ENCODE assay signal across 7 mouse cellular contexts in the genomic region with DNA sequence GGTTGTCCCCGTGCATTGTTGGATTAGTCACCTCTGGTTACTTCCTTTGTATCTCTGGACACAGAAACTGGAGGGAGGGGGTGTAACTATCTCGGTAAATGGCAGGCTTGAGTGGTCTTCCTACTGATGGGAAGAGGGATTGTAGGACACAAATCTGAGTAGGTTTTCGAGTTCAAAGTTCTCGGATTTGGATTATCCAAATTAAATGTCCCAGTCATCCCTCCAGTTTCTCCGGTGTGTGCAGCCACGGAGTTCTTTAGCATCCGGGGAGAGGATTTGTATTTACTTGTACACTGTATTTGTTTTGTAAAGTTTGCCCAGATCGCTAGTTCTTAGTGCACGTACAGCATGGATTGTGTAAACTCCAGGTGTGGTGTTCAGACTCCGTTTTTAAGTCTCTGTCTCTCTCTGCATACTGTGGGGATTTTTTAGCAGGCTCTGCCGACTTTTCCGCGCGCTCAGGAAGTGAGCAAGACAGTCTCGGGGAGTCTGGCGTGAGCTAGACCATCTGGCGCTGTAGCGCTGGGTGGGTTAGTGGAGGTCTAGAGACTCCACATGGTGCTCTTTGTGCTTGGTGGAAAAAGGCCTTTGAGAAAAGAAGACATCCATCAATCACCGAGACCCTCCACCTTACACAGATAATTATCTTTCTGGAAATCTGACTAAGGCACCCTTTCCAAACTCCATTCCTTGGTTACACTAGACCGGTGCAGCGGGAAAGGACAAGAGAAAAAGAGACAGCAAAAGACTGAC. TPM values are rescaled to one million over a fixed set of nuclear protein-coding genes. Genes with fewer than 3 reads are reported as not detected.
DNase-seq lines count a peak whose midpoint lies in the region; ATAC-seq and TF ChIP-seq lines count a peak whose summit lies in the region.

No protein-coding gene starts in this region.

- dilution Hi-C loops in CH12.LX (cut with MboI; ENCODE audit: extremely low pct_ligation_motif_present, extremely low pct_unique_long_range_greater_than_20kb, low sequenced_read_pairs), result no loop called here

- TF ChIP-seq CTCF in CH12.LX (conservative IDR thresholded peaks at IDR 0.05 in 1 of 2, IDR thresholded peaks at IDR 0.05 in 1 of 2; ENCODE audit: low read depth in 2 of 2, low read length in 2 of 2), result no peak

- no peak for TF ChIP-seq EP300 in CH12.LX (IDR thresholded peaks at IDR 0.05; ENCODE audit: low read length)

- H3K9me3 ChIP-seq in CH12.LX (replicated peaks; ENCODE audit: low read length), result no peaks in the 10 kb centered on the region
- H3K9me3 ChIP-seq in forebrain, embryonic 10.5 days, result no peaks in the 10 kb centered on the region
- H3K9me3 ChIP-seq in hindbrain, embryonic 15.5 days, result no peaks in the 10 kb centered on the region
- H3K9me3 ChIP-seq in limb, embryonic 14.5 days (ENCODE audit: control insufficient read depth, low read length), result no peaks in the 10 kb centered on the region
- no peaks in the 10 kb centered on the region for H3K9me3 ChIP-seq in neural tube, embryonic 11.5 days (ENCODE audit: control insufficient read depth, low read length)

- peak overlapping the region in 1 of 3 experiments; percentile 43 for H3K4me3 ChIP-seq in CH12.LX (replicated peaks in 1 of 3; ENCODE audit: low read depth in 2 of 3, low read length in 2 of 3, poor library complexity in 1 of 3)
- peak overlapping the region; percentile 68 for H3K4me3 ChIP-seq in forebrain, embryonic 10.5 days
- peak overlapping the region; percentile 70 for H3K4me3 ChIP-seq in hindbrain, embryonic 15.5 days
- H3K4me3 ChIP-seq in limb, embryonic 14.5 days (replicated peaks; ENCODE audit: low read length), result peak overlapping the region; percentile 56
- peak overlapping the region; percentile 54 for H3K4me3 ChIP-seq in neural tube, embryonic 11.5 days (ENCODE audit: low read depth, low read length)

- H3K36me3 ChIP-seq in CH12.LX (replicated peaks in 1 of 2; ENCODE audit: control insufficient read depth in 1 of 2, insufficient read depth in 1 of 2, low read length in 1 of 2), result no peaks in the 10 kb centered on the region
- no peaks in the 10 kb centered on the region for H3K36me3 ChIP-seq in forebrain, embryonic 10.5 days (replicated peaks)
- no peaks in the 10 kb centered on the region for H3K36me3 ChIP-seq in hindbrain, embryonic 15.5 days
- H3K36me3 ChIP-seq in limb, embryonic 14.5 days (ENCODE audit: control insufficient read depth, insufficient read depth, low read length), result no peaks in the 10 kb centered on the region
- H3K36me3 ChIP-seq in neural tube, embryonic 11.5 days (ENCODE audit: control insufficient read depth, insufficient read depth, low read length), result no peaks in the 10 kb centered on the region

- in situ Hi-C loops in CH12.LX (cut with MboI; ENCODE audit: low pct_ligation_motif_present, low pct_unique_long_range_greater_than_20kb, low sequenced_read_pairs), result no loop called here

- WGBS in forebrain, embryonic 10.5 days, result under 1% methylated on average over 21 of the region's 21 CpGs
- WGBS in hindbrain, embryonic 15.5 days, result under 1% methylated on average over 21 of the region's 21 CpGs
- under 1% methylated on average over 21 of the region's 21 CpGs for WGBS in limb, embryonic 14.5 days
- WGBS in neural tube, embryonic 11.5 days, result under 1% methylated on average over 21 of the region's 21 CpGs

- DNase-seq in CH12.LX (ENCODE audit: extremely low read depth) (no peak), ES-CJ7 (ENCODE audit: low read depth, low spot score) (peak; percentile 33)
- peak; percentile 50 for DNase-seq in forebrain, embryonic 10.5 days (ENCODE audit: extremely low spot score, low spot score)
- DNase-seq in limb, embryonic 14.5 days (ENCODE audit: low spot score), result peak; percentile 22
- peak; percentile 60 for DNase-seq in neural tube, embryonic 11.5 days (ENCODE audit: low spot score)
- DNase-seq in urinary bladder, postnatal 10 days (ENCODE audit: low spot score), result no peak

- H3K79me2 ChIP-seq in CH12.LX (replicated peaks; ENCODE audit: control insufficient read depth, extremely low read depth, insufficient read depth, poor library complexity, severe bottlenecking), result no peaks in the 10 kb centered on the region

- H3K4me2 ChIP-seq in CH12.LX (ENCODE audit: insufficient read depth, low read depth, poor library complexity, severe bottlenecking), result 0 out of 2 replicates have a peak overlapping the region, but pooled peaks have one; percentile 26
- H3K4me2 ChIP-seq in hindbrain, embryonic 15.5 days, result peak overlapping the region; percentile 78
- H3K4me2 ChIP-seq in limb, embryonic 14.5 days (replicated peaks; ENCODE audit: low read depth, low read length, severe bottlenecking), result peak overlapping the region; percentile 88
- peak overlapping the region; percentile 72 for H3K4me2 ChIP-seq in neural tube, embryonic 11.5 days (ENCODE audit: low read depth)

- peaks cover 0 to 6% of the 10 kb centered on the region in 2 experiments; a peak in 2 of 4 replicates for H3K4me1 ChIP-seq in CH12.LX (ENCODE audit: control insufficient read depth in 1 of 2, insufficient read depth in 2 of 2)
- peaks cover 38% of the 10 kb centered on the region for H3K4me1 ChIP-seq in forebrain, embryonic 10.5 days
- H3K4me1 ChIP-seq in hindbrain, embryonic 15.5 days (replicated peaks), result peaks cover 24% of the 10 kb centered on the region
- peaks cover 12% of the 10 kb centered on the region for H3K4me1 ChIP-seq in limb, embryonic 14.5 days (ENCODE audit: control insufficient read depth, insufficient read depth, low read length)
- H3K4me1 ChIP-seq in neural tube, embryonic 11.5 days (ENCODE audit: control insufficient read depth, insufficient read depth, low read length), result peaks cover 11% of the 10 kb centered on the region; the same call in 1 of the 2 replicates

- 0 out of 2 replicates have a peak, but pooled peaks have one; percentile 0 for ATAC-seq in hindbrain, embryonic 15.5 days (ENCODE audit: low FRiP score, low read depth)
- ATAC-seq in limb, embryonic 14.5 days (ENCODE audit: low FRiP score, low read depth), result no peak
- ATAC-seq in neural tube, embryonic 11.5 days (ENCODE audit: insufficient read depth, low FRiP score, low TSS enrichment), result peak; percentile 29

- peaks cover 2% of the 10 kb centered on the region for H3K27me3 ChIP-seq in CH12.LX (replicated peaks)
- H3K27me3 ChIP-seq in forebrain, embryonic 10.5 days (ENCODE audit: poor library complexity, severe bottlenecking), result peaks cover 82% of the 10 kb centered on the region
- H3K27me3 ChIP-seq in hindbrain, embryonic 15.5 days, result peaks cover 40% of the 10 kb centered on the region
- H3K27me3 ChIP-seq in limb, embryonic 14.5 days (ENCODE audit: control insufficient read depth, insufficient read depth, low read length), result peaks cover 42% of the 10 kb centered on the region
- H3K27me3 ChIP-seq in neural tube, embryonic 11.5 days (ENCODE audit: control insufficient read depth, insufficient read depth, low read length), result 0 out of 2 replicates have a peak, but pooled peaks cover 4% of the 10 kb centered on the region

- TF ChIP-seq RAD21 in CH12.LX (IDR thresholded peaks at IDR 0.05; ENCODE audit: low read depth, low read length), result no peak

- H3K9ac ChIP-seq in CH12.LX (ENCODE audit: insufficient read depth, low read depth), result no peak overlapping the region
- peak overlapping the region; percentile 31; the same call in 1 of the 2 replicates for H3K9ac ChIP-seq in hindbrain, embryonic 15.5 days
- peak overlapping the region; percentile 34; the same call in 1 of the 2 replicates for H3K9ac ChIP-seq in limb, embryonic 14.5 days (ENCODE audit: low read depth, low read length, severe bottlenecking)
- peak overlapping the region; percentile 29 for H3K9ac ChIP-seq in neural tube, embryonic 11.5 days (ENCODE audit: low read length)

- TF ChIP-seq POLR2A in CH12.LX (IDR thresholded peaks at IDR 0.05; ENCODE audit: low read depth, low read length), result no peak
- TF ChIP-seq POLR2A in limb, embryonic 14.5 days (IDR thresholded peaks at IDR 0.05; ENCODE audit: borderline replicate concordance, extremely low read depth, insufficient read depth, insufficient read length), result no peak

- no peak overlapping the region for H3K27ac ChIP-seq in CH12.LX (ENCODE audit: insufficient read depth, low read depth)
- H3K27ac ChIP-seq in forebrain, embryonic 10.5 days, result peak overlapping the region; percentile 78
- H3K27ac ChIP-seq in hindbrain, embryonic 15.5 days (replicated peaks), result peak overlapping the region; percentile 44; the same call in 1 of the 2 replicates
- no peak overlapping the region; the same call in 1 of the 2 replicates for H3K27ac ChIP-seq in limb, embryonic 14.5 days (replicated peaks; ENCODE audit: low read depth, low read length)
- H3K27ac ChIP-seq in neural tube, embryonic 11.5 days (ENCODE audit: low read depth, low read length), result peak overlapping the region; percentile 34; the same call in 1 of the 2 replicates

TF ChIP-seq in CH12.LX, 34 proteins besides CTCF, POLR2A, EP300 and RAD21 (continues in another document):
- TF ChIP-seq GABPA (IDR thresholded peaks at IDR 0.05; ENCODE audit: insufficient replicate concordance, low read depth, low read length) (no peak), KAT2A (IDR thresholded peaks at IDR 0.05; ENCODE audit: insufficient replicate concordance, low read length) (no peak), NELFE (IDR thresholded peaks at IDR 0.05; ENCODE audit: low read depth, low read length) (no peak), PAX5 (IDR thresholded peaks at IDR 0.05; ENCODE audit: low read length) (no peak), ETS1 (conservative IDR thresholded peaks at IDR 0.05; ENCODE audit: low read depth, low read length) (no peak), HCFC1 (IDR thresholded peaks at IDR 0.05; ENCODE audit: low read depth, low read length) (no peak)

RNA-seq across cellular contexts. Expression of a gene that starts 1.0 kb away (rescaled TPM):
- total RNA-seq in CH12.LX (2012; rRNA removed) (not detected in 2 replicates), CH12.LX (2014; rRNA removed) (0.11 and 0.13 TPM in 2 replicates)
- polyA plus RNA-seq in CH12.LX (2012; ENCODE audit: insufficient read length, low read depth), result not detected in 2 replicates
- 1.8 TPM in 2 replicates for polyA plus RNA-seq in forebrain, embryonic 10.5 days (2016; fragmentation: Nextera tagmentation; extraction: Ambion mirVana)
- polyA plus RNA-seq in hindbrain, embryonic 15.5 days (2015; fragmentation: Nextera tagmentation; extraction: Ambion mirVana), result 5.6 and 6.6 TPM in 2 replicates
- polyA plus RNA-seq in limb, embryonic 14.5 days (2012; rRNA removed), result 6.1 and 9.0 TPM in 2 replicates
- polyA plus RNA-seq in limb, embryonic 14.5 days (2014; fragmentation: Nextera tagmentation; extraction: Ambion mirVana), result 2.6 and 3.1 TPM in 2 replicates
- polyA plus RNA-seq in neural tube, embryonic 11.5 days (2014; fragmentation: Nextera tagmentation; extraction: Ambion mirVana), result 4.6 and 5.0 TPM in 2 replicates

RNA-seq across cellular contexts. Expression of a gene that starts 40.5 kb away (rescaled TPM):
- total RNA-seq in CH12.LX (2012; rRNA removed), result 3.4 and 4.7 TPM in 2 replicates
- 7.0 and 7.3 TPM in 2 replicates for total RNA-seq in CH12.LX (2014; rRNA removed)
- polyA plus RNA-seq in CH12.LX (2012; ENCODE audit: insufficient read length, low read depth), result 9.2 and 10.4 TPM in 2 replicates
- 5.7 and 6.9 TPM in 2 replicates for polyA plus RNA-seq in forebrain, embryonic 10.5 days (2016; fragmentation: Nextera tagmentation; extraction: Ambion mirVana)
- 18.9 and 20.5 TPM in 2 replicates for polyA plus RNA-seq in hindbrain, embryonic 15.5 days (2015; fragmentation: Nextera tagmentation; extraction: Ambion mirVana)
- 8.3 and 9.0 TPM in 2 replicates for polyA plus RNA-seq in limb, embryonic 14.5 days (2012; rRNA removed)
- polyA plus RNA-seq in limb, embryonic 14.5 days (2014; fragmentation: Nextera tagmentation; extraction: Ambion mirVana), result 7.6 and 8.0 TPM in 2 replicates
- 7.4 and 7.9 TPM in 2 replicates for polyA plus RNA-seq in neural tube, embryonic 11.5 days (2014; fragmentation: Nextera tagmentation; extraction: Ambion mirVana)

Comparison
In these comparisons a context has a peak if more than half of its experiments do, and no peak if none do; other contexts are left out.
1. DNase-seq: peak in ES-CJ7 (single experiment), forebrain, embryonic 10.5 days (single experiment), limb, embryonic 14.5 days (single experiment) and neural tube, embryonic 11.5 days (single experiment); none in CH12.LX (single experiment) and urinary bladder, postnatal 10 days (single experiment).
2. H3K27ac ChIP-seq: peak in forebrain, embryonic 10.5 days (single experiment), hindbrain, embryonic 15.5 days (single experiment) and neural tube, embryonic 11.5 days (single experiment); none in CH12.LX (single experiment) and limb, embryonic 14.5 days (single experiment).
3. H3K4me2 ChIP-seq: peak in every context shown above with its lines; median percentile 88 in limb, embryonic 14.5 days; 78 in hindbrain, embryonic 15.5 days; 72 in neural tube, embryonic 11.5 days; 26 in CH12.LX.